Mouse (Mus musculus) spleen, embryonic (tissue): Measurements from ENCODE around the gene Fgd6.

ENCODE experiments used
- CTCF ChIA-PET: fragments of 350-600 bp; sonication (Branson Sonifier 250); formaldehyde crosslinking; loops from one replicate; lab custom pipeline; 2022; lab: Charles Lee

Gene Fgd6

DNA sequence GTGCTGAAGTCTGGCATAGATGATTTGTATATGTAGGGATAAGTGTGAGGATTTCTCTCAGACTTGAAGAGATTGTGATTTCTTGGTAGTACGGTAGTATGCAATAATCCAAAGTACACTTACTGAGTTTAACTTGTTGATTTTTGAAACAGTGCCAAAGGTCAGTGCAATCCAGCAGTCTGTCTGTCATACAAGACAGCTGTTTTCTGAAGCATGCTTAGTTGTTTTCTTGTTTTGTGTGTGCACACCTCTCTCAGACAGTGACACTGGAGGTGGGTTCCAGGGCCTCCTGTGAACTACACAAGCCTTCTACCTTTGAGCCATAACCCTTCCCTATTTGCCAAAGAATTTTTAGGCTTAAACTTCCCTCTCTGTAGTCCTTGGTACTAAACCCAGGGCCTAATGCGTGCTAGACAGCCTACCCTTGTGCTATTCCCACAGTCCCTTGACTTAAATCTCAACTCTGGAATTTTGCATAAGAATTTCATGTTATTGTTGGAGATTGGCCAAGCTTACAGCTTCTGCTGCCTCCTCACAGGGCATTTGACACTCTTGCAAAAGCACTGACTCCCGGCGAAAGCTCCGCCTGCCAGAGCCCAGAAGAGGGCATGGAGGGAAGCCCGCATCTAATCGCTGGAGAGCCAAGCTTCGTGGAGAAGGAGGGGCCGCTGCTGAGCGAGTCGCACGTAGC lies 135.8 kb downstream of the Fgd6 start:
- CTCF ChIA-PET, result interaction anchor here (0.5 kb wide), 1 partner anchor 81 kb away, joined by 3 read pairs; no protein-coding TSS in a partner anchor

DNA sequence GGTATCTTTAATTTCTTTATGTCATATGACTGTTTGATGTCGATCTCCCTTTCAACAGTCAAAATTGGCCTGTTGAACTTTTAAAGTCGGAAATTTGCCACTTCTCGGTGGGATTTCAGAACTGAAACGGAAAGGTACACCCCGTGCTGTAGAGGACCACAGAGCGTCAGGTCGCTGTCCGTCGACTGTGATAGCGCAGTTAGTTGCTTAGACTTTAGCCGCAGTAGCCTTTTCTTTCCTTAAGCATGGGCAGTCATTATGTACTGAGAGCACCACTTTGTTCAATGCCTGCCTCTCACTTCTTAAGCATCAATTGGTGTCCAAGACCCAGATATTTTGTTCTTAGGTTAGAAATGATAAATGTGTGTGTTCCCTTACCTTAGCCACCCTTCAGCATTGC lies 136.3 kb downstream of the Fgd6 start:
- CTCF ChIA-PET, result interaction anchor here (0.5 kb wide), 1 partner anchor 80 kb away, joined by 3 read pairs; no protein-coding TSS in a partner anchor

DNA sequence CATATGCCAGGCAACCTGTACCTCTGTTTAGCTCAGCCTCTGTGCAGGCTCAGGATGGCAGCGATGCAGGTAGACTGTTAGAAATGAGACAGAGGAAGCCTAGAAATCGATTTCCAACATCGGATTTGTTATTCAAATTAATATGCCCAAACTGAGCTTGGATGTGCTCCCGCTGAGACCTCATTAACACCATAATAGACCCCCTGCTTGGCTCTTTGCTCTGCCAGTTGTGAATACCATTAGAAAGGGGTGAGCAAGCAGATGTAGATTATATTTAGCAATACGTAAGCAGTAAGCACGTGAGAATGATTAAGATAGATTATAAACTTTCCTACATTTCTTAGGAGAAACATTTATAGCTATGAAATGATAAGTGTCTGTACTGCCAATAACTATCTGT lies 136.9 kb downstream of the Fgd6 start:
- CTCF ChIA-PET, result interaction anchor here (0.6 kb wide), 1 partner anchor 863 kb away, joined by 5 read pairs; no protein-coding TSS in a partner anchor

GRCm38 (mm10) chr10:94174652-94175051 lies 138.9 kb downstream of the Fgd6 start:
- CTCF ChIA-PET, result no interaction called here

GRCm38 (mm10) chr10:94183199-94183598 lies 147.4 kb downstream of the Fgd6 start:
- CTCF ChIA-PET, result no interaction called here
